Mouse (Mus musculus) adrenal gland, adult (tissue): ENCODE results near the gene Plce1.
"Not testable (repeated sequence)": the region's sequence is repeated elsewhere in the genome, so short reads cannot be mapped to it uniquely, and the experiment has no call there.

Experiments used
- DNase-seq, 2 experiments: peaks; one replicate each; pipeline ENCODE4 v3.0.0; 2022 to 2023; ENCODE audit warnings: low spot score in 1 of 2; ENCODE audit not compliant: inconsistent age in 2 of 2

Gene Plce1

DNA sequence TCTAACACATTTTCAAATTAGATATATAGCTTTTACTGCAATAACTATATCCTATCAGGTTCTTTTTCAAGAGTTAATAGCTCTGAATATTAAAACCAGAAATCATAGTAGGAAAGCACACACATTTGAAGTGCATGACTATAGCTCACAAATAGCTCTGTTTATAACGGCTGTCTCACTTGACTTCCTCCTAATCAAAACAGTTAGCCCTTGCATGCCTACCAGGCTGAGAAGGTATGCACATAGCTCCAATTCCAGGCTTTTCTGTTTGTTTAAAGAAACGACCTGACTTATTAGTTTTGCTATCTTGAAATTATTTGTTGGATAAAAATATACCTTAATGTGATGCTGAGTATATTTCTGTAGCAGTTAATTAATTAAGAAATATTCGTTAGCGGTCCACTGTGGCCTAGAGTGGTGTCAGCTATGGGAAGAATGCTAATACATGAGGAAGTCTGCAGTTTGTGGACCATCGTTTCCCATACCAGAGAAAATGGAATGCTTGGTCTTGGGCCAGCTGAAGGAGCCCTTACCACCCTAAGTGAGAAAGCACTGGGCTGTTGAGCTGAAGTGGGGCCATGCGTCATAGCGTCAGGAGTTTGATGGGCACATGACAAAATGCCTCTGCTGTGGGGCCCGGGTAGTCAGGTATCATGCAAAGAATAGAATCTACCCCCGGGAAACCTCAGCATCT lies 146.3 kb downstream of the Plce1 start:
- DNase-seq, result no peak

DNA sequence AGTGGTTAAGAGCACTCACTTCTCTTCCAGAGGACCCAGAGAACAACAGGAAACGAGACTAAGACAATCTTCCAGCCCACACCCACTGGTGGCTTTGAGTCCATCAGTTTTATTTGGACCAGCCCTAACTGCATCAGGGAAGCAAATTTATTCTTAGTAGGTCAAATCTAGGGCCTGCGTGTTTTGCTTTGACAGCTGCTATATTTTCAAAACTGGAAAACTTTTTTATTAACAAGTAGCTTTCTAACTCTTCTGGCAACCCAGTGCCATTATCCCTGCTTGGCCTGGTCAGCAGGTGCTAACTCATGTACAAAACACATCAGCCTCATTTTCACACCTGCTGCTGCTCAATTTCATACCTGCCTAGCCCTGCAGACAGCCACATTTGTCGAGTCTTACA lies 151.3 kb downstream of the Plce1 start:
- DNase-seq, result no peak

DNA sequence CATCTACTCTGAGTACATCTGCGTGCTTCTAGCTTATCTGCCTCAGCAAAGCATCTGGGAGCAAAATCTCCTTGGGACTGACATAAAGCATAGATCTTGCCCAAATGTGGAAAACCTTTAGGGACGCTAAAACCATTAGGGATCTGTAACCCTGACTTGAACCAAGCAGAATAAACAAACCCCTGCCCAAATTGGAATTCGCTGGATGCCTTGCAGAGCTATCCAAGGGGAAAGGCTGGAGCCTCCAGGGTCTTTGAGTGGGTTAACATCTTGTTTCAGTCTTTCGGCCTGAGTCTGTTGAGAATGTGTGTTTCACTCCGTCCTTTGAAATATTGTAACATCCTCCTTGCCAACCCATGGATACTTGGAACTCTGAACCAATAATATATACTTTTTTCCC lies 152.4 kb downstream of the Plce1 start:
- DNase-seq, result no peak

DNA sequence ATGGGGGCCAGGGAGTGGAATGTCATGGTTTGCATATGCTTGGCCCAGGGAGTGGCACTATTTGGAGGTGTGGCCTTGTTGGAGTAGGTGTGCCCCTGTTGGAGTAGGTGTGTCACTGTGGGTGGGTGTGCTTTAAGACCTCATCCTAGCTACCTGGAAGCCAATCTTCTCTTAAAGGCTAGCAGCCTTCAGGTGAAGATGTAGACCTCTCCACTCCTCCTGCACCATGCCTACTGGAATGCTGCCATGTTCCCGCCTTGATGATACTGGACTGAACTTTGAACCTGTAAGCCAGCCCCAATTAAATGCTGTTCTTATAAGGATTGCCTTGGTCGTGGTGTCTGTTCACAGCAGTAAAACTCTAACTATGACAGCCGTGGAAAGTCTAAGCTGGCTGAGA lies 158.1 kb downstream of the Plce1 start:
- no peak for DNase-seq

DNA sequence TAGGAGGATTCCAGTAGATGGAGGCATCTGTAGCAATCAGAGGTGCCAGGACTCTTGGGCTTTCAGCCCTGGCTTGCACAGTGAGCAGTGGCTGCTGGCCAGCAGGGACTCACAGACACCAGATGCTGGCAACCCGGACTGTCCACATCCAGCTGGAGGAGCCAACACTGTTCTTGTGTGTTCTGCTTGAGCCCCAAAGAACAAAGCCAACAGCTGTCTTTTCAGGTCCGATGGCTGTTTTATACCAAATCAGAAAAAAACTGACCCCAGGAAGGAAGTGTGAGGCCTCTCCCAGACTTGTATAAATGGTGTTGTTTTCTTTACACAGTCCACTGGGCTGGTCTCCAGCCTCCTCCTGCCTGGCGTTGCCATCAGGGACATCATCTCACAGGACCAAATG lies 158.9 kb downstream of the Plce1 start:
- peak in 1 of 2 experiments; percentile 54 for DNase-seq

DNA sequence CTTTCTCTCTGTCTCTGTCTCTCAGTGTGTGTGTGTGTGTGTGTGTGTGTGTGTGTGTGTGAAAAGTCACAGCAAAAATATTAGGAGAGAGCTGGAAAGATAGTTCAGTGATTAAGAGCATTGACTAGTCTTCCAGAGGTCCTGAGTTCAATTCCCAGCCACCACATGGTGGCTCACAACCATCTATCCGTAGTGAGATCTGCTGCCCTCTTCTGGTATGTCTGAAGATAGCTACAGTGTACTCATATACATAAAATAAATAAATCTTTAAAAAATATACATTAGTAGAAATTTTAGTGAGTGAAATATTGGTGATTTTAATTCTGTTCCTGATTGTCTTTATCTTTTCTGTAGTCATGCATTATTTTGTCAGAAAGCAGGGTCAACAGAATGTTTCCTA lies 161.6 kb downstream of the Plce1 start:
- not testable (repeated sequence) for DNase-seq

DNA sequence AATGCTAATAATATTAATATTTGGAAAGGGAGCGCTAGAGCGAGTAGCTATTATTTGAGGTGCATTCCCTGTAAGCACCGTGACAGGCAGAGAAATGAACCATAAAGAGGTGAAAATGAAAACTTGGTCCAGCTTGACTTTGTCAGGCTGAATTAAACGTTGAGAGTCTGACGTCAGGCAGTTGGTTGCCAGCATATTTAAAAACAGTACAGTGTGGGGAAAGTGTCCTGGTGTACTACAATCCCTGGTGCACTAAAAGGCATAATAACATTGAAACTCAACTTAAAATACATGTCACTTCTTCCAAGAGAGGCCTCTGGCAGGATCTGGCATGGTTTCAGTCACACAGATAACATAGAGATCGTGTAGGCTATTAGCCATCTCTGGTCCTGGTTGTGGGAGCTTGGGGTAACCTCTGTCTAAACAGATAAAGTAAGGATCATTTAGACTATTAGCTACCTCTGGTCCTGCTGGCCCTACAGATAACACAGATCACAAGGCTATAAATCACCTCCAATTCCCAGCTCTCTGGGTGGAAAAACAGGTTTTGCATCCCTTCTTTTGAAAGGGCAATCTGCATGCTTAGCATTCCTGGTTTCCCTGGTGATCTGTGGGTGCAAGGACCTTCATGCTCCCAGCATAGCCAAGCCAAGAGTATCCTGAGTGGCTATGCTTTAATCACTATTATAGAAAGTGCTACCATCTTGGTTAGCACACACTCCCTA lies 164.1 kb downstream of the Plce1 start:
- DNase-seq, result peak in 1 of 2 experiments; percentile 29

DNA sequence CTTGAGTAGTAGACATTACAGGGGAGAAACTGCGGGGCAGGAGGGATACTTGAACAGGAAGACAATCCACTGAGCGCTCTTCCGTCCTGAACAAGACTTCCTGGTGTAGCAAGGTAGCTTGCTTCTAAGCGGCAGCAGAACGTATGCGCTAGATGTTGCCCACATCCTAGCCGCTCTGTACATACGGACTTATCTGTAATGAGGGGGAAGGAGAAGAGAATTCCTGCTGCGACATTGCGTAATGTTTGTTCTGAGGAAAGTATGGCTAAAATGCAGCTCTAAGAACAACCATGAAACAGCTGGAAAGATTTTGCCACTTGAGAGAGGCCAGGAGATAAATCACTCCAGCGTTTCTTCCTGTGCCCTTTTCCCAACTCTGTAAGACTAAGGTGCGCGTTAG lies 177.1 kb downstream of the Plce1 start:
- no peak for DNase-seq

DNA sequence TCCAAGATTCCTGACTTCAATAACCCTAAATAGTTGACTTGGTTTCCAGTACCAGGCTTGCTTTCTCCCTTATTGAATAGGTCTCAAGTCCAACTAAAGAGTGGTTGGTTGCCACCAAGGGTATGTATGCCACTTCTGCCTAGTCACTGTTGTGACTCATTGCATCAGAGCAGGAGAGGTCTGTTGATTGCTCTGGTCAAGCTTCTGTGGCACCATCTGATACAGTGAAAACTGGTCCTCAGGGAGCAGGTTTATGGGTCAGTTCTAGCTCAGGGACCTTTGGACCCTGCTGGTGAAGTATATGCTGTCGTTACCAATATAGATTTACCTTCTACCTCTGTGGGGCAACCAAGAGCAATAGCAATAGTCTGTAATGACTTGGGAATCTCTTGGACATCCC lies 184.5 kb downstream of the Plce1 start:
- no peak for DNase-seq

DNA sequence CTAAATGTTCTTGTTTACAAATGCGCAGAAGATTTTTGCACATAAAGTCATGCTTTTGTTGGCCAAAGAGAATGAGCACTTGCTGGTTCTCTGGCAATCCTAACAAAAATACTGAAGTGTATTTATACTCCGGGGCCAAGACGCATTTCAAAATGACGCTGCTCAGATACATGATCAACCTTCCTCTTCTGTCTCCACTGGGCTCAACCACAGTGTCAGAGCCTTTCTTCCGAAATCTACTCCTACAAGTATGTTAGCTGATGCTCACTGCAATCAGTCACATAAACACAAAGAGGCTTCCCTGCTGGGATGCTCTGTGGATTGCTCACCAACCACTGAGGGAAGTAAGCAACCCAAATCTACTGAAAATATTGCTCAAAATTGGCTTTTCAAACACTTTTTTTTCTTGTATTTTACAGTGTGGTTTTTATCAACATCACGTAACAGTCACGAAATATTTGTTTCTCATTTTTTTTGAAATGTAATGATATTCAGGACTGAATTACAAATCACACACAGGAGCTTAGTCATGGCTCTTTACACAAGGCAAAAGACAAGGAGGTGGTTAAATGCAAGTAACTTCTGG lies 191.2 kb downstream of the Plce1 start:
- no peak for DNase-seq

DNA sequence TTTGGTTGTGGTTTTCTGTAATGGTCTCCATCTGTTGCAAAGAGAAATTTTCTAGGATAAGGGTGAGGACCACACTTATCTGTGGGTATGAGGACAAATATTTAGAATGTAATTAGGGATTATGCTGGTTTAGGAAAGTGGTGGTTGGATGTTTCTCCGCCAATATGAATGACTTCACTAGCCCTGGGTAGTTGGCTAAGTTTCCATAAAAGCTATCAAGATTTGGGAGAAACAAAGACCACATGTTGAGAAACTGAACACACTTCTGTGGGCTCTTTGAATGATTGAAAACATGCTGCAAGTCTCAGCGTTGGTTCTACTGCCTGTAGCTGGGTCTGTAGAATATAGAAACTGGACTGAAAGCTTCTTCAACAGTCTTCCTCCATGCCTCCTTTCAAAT lies 193.0 kb downstream of the Plce1 start:
- DNase-seq, result no peak

DNA sequence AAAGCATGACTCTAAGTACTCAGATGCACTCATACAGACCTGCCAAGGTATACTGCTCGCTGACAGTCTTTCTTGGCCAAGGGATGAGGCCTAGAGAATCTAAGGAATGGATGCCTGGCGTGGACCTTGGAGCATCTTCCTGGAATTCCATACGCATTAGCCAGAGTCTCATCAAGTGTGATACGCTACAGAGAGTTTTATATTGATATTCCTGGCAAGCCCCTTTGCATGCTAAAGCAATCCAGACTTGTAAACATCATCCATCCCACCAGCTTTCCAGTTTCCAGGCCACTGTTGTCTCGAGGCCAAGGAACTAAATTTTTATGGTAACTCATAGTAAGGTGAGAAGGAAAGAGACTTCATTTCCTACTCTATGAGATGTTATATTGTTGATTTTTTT lies 197.7 kb downstream of the Plce1 start:
- DNase-seq, result no peak

DNA sequence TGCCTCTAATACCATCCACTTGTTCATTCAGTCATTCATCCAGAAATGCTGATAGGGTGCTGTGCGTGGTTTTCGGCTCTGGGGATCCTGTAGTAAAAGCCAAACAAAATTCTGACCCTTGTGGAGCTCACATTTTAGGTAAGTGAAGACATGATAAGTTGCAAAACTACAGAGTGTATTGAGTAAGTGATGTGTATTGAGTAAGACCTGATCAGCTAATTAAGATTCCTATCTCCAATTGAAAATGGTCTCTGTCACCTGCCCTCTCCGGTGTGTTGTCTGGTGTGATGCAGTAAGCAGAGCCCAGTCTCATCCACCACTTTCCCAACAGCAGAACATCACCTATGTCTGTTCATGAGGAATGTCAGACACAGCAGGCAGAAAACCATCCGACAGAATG lies 198.6 kb downstream of the Plce1 start:
- DNase-seq, result no peak

DNA sequence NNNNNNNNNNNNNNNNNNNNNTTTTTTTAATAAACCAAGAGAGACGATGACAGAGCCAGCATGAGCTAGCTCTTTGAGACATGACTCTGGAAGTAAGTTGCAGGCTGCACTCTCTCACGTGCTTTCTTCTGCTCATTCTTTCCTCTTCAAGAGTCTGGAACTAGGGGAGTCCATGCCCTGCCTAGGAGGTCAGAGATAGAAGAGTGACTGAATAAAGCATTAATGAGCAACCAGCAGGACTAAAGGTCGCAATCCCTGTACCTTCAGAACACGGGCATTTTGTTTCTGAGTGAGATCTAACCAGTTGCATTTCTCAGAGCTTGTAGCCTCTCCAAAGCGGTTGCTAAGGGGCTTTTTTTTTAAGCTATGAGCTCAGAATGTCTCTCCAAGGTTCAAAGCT lies 206.4 kb downstream of the Plce1 start:
- DNase-seq, result no peak

DNA sequence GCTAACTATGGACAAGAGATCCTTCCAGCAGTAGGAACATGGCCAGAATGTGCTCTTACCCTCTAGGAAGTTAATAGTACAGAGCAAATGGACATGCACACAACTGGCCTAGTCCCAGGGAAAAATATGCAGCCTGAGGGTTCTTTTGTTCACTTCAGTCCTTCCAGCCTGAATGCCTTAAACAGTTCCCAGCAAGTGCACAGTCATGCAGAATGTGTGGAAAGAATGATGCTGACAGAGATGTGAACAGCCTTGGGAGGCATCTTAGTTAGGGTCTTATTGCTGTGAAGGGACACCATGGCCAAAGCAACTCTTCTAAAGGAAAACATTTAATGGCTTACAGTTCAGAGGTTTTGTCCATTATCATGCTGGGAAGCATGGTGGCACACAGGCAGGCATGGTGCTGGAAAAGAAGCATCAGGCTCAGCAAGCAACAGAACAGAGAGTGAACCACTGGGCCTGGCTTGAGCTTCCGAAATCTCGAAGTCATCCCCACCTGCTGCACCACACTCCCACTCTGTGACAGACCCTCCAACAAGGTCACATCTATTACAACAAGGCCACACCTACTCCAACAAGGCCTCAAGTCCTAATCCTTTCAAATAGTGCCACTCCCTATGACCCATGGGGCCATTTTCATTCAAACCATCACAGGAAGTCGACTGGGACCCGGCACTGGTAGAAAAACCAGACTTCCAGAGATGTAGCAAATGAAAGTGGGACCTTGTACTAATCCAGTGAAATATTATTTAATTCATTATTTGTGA lies 208.0 kb downstream of the Plce1 start:
- DNase-seq, result no peak

DNA sequence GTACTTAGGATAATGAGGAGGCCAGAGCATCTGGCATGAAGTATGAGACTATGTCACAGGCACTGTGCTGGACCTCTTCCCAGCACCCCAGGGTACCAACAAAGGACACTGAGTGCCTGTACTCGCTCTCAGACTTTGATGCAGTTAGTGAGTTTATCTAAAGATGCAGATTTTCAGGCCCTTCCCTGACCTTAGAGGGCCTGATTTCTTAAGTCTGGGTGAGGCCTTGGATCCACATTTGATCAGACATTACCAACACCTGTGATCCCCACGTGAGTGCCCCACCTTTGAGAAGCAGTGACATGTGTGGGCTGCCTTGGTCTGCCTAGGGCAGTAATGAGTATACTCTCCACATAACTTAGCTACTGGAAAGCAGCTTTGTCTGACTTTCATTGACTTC lies 209.4 kb downstream of the Plce1 start:
- DNase-seq, result no peak

DNA sequence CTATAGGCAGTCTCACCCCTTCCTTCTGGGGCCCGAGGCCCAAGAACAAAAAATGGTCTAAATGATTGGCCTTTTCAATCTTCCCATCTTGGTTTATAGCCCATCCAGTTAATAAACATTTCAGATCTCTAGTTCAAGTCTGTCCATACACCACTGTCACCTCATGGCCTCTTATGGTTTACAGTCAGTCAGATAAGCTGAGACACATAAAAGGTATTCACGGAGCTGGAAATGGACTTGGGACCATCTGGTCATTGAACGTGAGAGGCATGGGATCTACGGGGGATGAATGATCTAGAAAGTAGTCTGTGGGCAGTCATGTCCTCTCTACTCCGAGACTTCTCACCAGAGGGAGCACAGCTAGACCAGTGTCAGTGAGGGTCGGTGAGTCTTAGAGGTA lies 210.6 kb downstream of the Plce1 start:
- DNase-seq, result no peak

DNA sequence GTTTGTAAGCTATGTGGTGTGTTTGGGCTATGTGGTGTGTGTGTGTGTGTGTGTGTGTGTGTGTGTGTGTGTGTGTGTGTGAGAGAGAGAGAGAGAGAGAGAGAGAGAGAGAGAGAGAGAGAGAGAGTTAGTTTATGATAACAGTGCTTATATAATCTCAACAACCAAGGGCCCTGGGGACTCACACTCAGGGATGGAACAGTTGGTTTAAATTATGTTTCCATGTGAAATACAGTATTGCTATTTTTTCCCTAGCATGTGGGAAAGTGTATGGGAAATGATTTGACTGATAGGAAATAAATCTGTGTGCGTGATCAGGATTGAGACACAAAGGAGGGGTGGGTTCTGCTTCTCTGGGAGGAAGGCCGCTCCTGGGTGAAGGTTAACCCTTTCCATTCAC lies 212.4 kb downstream of the Plce1 start:
- no peak for DNase-seq

DNA sequence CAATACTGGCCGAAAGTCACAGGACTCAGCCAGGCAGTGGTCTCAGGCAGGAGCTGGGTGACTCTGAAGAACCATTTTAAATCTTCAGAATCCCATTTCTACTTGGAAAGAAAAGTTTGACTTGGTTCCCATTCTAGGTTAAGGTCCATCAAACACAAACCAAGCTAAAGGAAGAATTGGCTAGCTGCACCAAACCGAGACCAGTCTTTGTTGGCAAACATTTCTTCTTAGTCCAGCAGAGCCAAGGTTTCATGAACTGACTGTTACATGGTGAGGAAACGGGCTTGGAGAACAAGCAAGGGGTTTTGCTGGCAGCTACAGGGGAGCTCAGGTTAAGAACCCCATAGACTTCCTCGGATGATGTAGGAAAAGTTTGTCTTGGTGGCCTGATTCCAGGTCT lies 212.9 kb downstream of the Plce1 start:
- no peak for DNase-seq

DNA sequence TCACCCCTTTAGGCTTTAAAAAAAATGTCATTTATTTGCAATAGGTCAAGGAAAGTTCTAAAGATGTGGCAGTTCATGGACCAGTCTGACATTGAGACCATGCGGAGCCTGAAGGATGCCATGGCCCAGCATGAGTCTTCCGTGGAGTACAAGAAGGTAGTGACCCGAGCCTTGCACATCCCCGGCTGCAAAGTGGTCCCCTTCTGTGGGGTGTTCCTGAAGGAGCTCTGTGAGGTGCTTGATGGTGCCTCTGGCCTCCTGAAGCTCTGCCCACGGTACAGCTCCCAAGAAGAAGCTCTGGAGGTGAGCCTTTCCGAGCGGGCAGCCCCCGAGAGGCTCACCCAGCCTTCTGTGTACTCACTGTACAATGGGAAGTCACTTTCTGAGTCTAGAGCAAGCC lies 220.9 kb downstream of the Plce1 start:
- no peak for DNase-seq

DNA sequence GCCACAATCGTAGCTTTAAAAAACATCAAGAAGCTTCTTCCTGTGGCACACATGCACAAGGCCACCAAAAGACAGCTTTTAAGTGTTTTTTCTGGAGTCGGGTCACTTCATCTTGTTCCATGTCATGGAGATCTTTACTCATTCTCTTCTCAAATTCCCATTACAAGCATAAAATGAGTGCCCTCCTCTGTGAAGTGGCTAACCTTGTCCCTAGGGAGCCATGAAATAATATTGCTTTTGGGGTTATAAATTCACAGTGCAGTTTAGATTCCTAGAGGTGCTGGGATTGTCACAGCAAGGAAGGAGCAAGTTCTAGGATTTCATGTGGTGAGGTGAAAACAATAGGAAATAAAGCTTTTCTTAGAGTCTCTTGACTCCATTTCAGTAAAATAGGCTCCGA lies 223.8 kb downstream of the Plce1 start:
- no peak for DNase-seq

DNA sequence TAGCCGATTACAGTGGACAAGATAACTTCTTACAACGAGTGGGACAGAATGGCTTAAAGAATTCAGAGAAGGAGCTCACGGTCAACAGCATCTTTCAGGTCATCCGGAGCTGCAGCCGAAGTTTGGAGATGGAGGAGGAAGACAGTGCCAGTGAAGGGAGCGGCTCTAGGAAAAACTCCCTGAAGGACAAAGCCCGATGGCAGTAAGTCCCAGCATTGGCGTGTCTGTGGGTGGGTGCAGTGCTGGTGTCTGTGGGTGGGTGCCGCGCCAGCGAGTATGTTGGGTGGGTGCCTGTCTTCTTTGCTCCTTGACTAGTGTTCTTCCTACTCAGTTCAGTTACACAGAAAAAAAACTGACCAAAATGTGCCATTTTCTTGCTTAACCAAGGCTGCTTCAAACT lies 224.3 kb downstream of the Plce1 start:
- no peak for DNase-seq
